Mouse (Mus musculus) cerebellum, adult 18-20 months (tissue): Measurements from ENCODE around the gene Rps6kc1.

ENCODE experiments used
- DNase-seq, 2 experiments: peaks; one replicate each; pipeline ENCODE4 v3.0.0; 2021

Gene Rps6kc1

GRCm38 (mm10) chr1:190664767-190665489, 246.6 kb downstream of the Rps6kc1 start:
- DNase-seq: no peak

- DNase-seq: no peak
Measured at GRCm38 (mm10) chr1:190663996-190664395, 247.6 kb downstream of the Rps6kc1 start.

GRCm38 (mm10) chr1:190662736-190663135, 248.8 kb downstream of the Rps6kc1 start:
- DNase-seq: no peak

- DNase-seq: no peak
Measured at GRCm38 (mm10) chr1:190661764-190662163, 249.8 kb downstream of the Rps6kc1 start.

- no peak for DNase-seq
Measured at GRCm38 (mm10) chr1:190661249-190661648, 250.3 kb downstream of the Rps6kc1 start.

- DNase-seq: no peak
Measured at GRCm38 (mm10) chr1:190659722-190660502, 251.7 kb downstream of the Rps6kc1 start.

GRCm38 (mm10) chr1:190658266-190658665, 253.3 kb downstream of the Rps6kc1 start:
- DNase-seq: no peak

- no peak for DNase-seq
Measured at GRCm38 (mm10) chr1:190656089-190656488, 255.5 kb downstream of the Rps6kc1 start.

GRCm38 (mm10) chr1:190655651-190656050, 255.9 kb downstream of the Rps6kc1 start:
- DNase-seq: no peak

- no peak for DNase-seq
Measured at GRCm38 (mm10) chr1:190655081-190655480, 256.5 kb downstream of the Rps6kc1 start.

GRCm38 (mm10) chr1:190654694-190655001, 256.9 kb downstream of the Rps6kc1 start:
- DNase-seq: no peak

GRCm38 (mm10) chr1:190653989-190654693, 257.4 kb downstream of the Rps6kc1 start:
- no peak for DNase-seq

- no peak for DNase-seq
Measured at GRCm38 (mm10) chr1:190653081-190653480, 258.5 kb downstream of the Rps6kc1 start.
